26 mouse cellular contexts compared by ENCODE assay signal in genomic region chr6:32801776-32802175, GRCm38 (mm10).
DNase-seq lines count a peak whose midpoint lies in the region; ATAC-seq lines count a peak whose summit lies in the region.
"Had no signal": no experiment of that assay in that cellular context is flagged by ENCODE, and none has a peak within 500 bp of the region (broad histone marks: within the 10 kb centered on the region; RNA-seq: fewer than 3 reads in every experiment).

No protein-coding gene starts in this region.

- no peak overlapping the region for H3K4me2 ChIP-seq in heart, embryonic 14.5 days (ENCODE audit: low read length)
- no peak overlapping the region for H3K4me2 ChIP-seq in midbrain, embryonic 15.5 days
- H3K4me2 ChIP-seq: embryonic facial prominence, embryonic 12.5 days; forebrain, embryonic 13.5 days; hindbrain, embryonic 13.5 days; limb, embryonic 13.5 days; lung, embryonic 15.5 days; midbrain, embryonic 11.5 days; neural tube, embryonic 12.5 days had no signal

- 73% methylated on average over 6 of the region's 6 CpGs for WGBS in heart, embryonic 14.5 days
- 89% methylated on average over 6 of the region's 6 CpGs for WGBS in heart, embryonic 10.5 days
- WGBS in midbrain, embryonic 15.5 days = 95% methylated on average over 6 of the region's 6 CpGs

- peak overlapping the region; percentile 28 to 39; a peak in 1 of 4 replicates for H3K27ac ChIP-seq in heart, embryonic 14.5 days (replicated peaks in 1 of 2; ENCODE audit: control insufficient read depth in 1 of 2, insufficient read depth in 1 of 2, low read depth in 2 of 2, low read length in 2 of 2)
- no peak overlapping the region for H3K27ac ChIP-seq in heart, embryonic 10.5 days
- no peak overlapping the region for H3K27ac ChIP-seq in midbrain, embryonic 15.5 days
- H3K27ac ChIP-seq: embryonic facial prominence, embryonic 12.5 days; forebrain, embryonic 13.5 days; hindbrain, embryonic 13.5 days; layer of hippocampus, adult 2 months; limb, embryonic 13.5 days; liver, embryonic 14.5 days; lung, embryonic 15.5 days; macrophage; neural tube, embryonic 12.5 days had no signal

- H3K36me3 ChIP-seq in heart, embryonic 14.5 days (ENCODE audit: control insufficient read depth, insufficient read depth, low read length) = peaks cover 28% of the 10 kb centered on the region
- H3K36me3 ChIP-seq in heart, embryonic 10.5 days = peaks cover 24% of the 10 kb centered on the region
- H3K36me3 ChIP-seq in midbrain, embryonic 15.5 days (replicated peaks) = no peaks in the 10 kb centered on the region
- H3K36me3 ChIP-seq: neural tube, embryonic 12.5 days had no signal

- peak; percentile 10 for DNase-seq in cerebellum, adult 9-11 months
- DNase-seq in cerebellum, postnatal 4 days (ENCODE audit: low spot score in 2 of 2) = no peak
- DNase-seq in heart, embryonic 10.5 days (ENCODE audit: low spot score) = no peak
- peak; percentile 49 to 65 for DNase-seq in adrenal gland, postnatal 36 days
- DNase-seq in thymus, postnatal 0 days (ENCODE audit: low spot score) = no peak
- DNase-seq: B cell, adult 2 months; gastrocnemius, postnatal 10 days; kidney, adult 8-10 months; kidney, postnatal 14 days; layer of hippocampus, postnatal 36 days; right cerebral cortex, adult 18-20 months; thymus, adult 18-20 months had no signal

- no peak overlapping the region for H3K4me3 ChIP-seq in heart, embryonic 14.5 days (ENCODE audit: control insufficient read depth in 1 of 2, insufficient read depth in 1 of 2, low read depth in 1 of 2, low read length in 2 of 2)
- no peak overlapping the region for H3K4me3 ChIP-seq in heart, embryonic 10.5 days
- H3K4me3 ChIP-seq in midbrain, embryonic 15.5 days = no peak overlapping the region
- H3K4me3 ChIP-seq: embryonic facial prominence, embryonic 12.5 days; erythroblast, embryonic 14.5 days; forebrain, embryonic 13.5 days; hindbrain, embryonic 13.5 days; layer of hippocampus, adult 2 months; limb, embryonic 13.5 days; lung, embryonic 15.5 days; neural tube, embryonic 12.5 days had no signal

- no peaks in the 10 kb centered on the region for H3K9me3 ChIP-seq in heart, embryonic 14.5 days (ENCODE audit: control insufficient read depth, low read length)
- no peaks in the 10 kb centered on the region for H3K9me3 ChIP-seq in heart, embryonic 10.5 days
- H3K9me3 ChIP-seq in midbrain, embryonic 15.5 days = no peaks in the 10 kb centered on the region
- H3K9me3 ChIP-seq: embryonic facial prominence, embryonic 12.5 days; forebrain, embryonic 13.5 days; hindbrain, embryonic 13.5 days; limb, embryonic 13.5 days; lung, embryonic 15.5 days; neural tube, embryonic 12.5 days had no signal

- H3K27me3 ChIP-seq in heart, embryonic 14.5 days (ENCODE audit: control insufficient read depth, insufficient read depth, low read length) = no peaks in the 10 kb centered on the region
- no peaks in the 10 kb centered on the region for H3K27me3 ChIP-seq in heart, embryonic 10.5 days (ENCODE audit: insufficient read depth, poor library complexity, severe bottlenecking)
- H3K27me3 ChIP-seq in midbrain, embryonic 15.5 days (replicated peaks) = no peaks in the 10 kb centered on the region
- H3K27me3 ChIP-seq: embryonic facial prominence, embryonic 12.5 days; forebrain, embryonic 13.5 days; hindbrain, embryonic 13.5 days; limb, embryonic 13.5 days; lung, embryonic 15.5 days; neural tube, embryonic 12.5 days had no signal

- H3K4me1 ChIP-seq in heart, embryonic 14.5 days (ENCODE audit: control insufficient read depth in 2 of 2, insufficient read depth in 2 of 2, low read length in 2 of 2) = peaks cover 2 to 6% of the 10 kb centered on the region in 2 experiments; a peak in 2 of 4 replicates
- peaks cover 15% of the 10 kb centered on the region; the same call in 1 of the 2 replicates for H3K4me1 ChIP-seq in heart, embryonic 10.5 days
- H3K4me1 ChIP-seq in midbrain, embryonic 15.5 days = peaks cover 6% of the 10 kb centered on the region; the same call in 1 of the 2 replicates
- H3K4me1 ChIP-seq: lung, embryonic 15.5 days; neural tube, embryonic 12.5 days had no signal

- H3K9ac ChIP-seq in heart, embryonic 14.5 days (ENCODE audit: low read length) = no peak overlapping the region
- H3K9ac ChIP-seq in midbrain, embryonic 15.5 days = no peak overlapping the region
- H3K9ac ChIP-seq: embryonic facial prominence, embryonic 12.5 days; forebrain, embryonic 13.5 days; hindbrain, embryonic 13.5 days; limb, embryonic 13.5 days; liver, embryonic 14.5 days; lung, embryonic 15.5 days; neural tube, embryonic 12.5 days had no signal

- ATAC-seq in heart, embryonic 14.5 days (ENCODE audit: insufficient number of reproducible peaks, insufficient read depth, low FRiP score, low read depth) = no peak
- ATAC-seq in midbrain, embryonic 15.5 days (replicated peaks) = no peak
- ATAC-seq: forebrain, embryonic 13.5 days; inflammation-experienced regulatory T-cells, adult 6 months had no signal

Comparison
In these comparisons a context has a peak if more than half of its experiments do, and no peak if none do; other contexts are left out.
1. DNase-seq: peak in cerebellum, adult 9-11 months (single experiment) and adrenal gland, postnatal 36 days (2 of 2); none in cerebellum, postnatal 4 days (0 of 2), heart, embryonic 10.5 days (single experiment) and thymus, postnatal 0 days (single experiment).
2. H3K27ac ChIP-seq: peak in heart, embryonic 14.5 days (2 of 2); none in heart, embryonic 10.5 days (single experiment) and midbrain, embryonic 15.5 days (single experiment).